Mouse (Mus musculus) midbrain, embryonic 16.5 days (tissue): ENCODE results near the gene Txndc17. TPM values are rescaled to one million over a fixed set of nuclear protein-coding genes. Genes with fewer than 3 reads are reported as not detected.
A peak's percentile ranks its signal among the peaks of the same experiment; 100 is the strongest.

Source experiments
- ATAC-seq: fragments of 200-750 bp; cut with Nextera tagmentation; 2 replicates; pipeline ENCODE4 v1.8.0; 2017; ENCODE audit warnings: moderate TSS enrichment
- H3K27ac ChIP-seq: fragments of 300-500 bp; sonication (generic); 2 replicates; pipeline ENCODE4 v1.5.1; 2014; ENCODE audit warnings: mild to moderate bottlenecking, low read length, mixed read lengths
- H3K27me3 ChIP-seq: fragments of 300-500 bp; sonication (generic); 2 replicates; pipeline ENCODE4 v1.6.1; 2014; ENCODE audit warnings: low read depth, low read length, mixed read lengths; ENCODE audit not compliant: control insufficient read depth, insufficient read depth
- H3K36me3 ChIP-seq: fragments of 300-500 bp; sonication (generic); 2 replicates; pipeline ENCODE4 v1.6.1; 2014; ENCODE audit warnings: mild to moderate bottlenecking, low read length, moderate library complexity, mixed read lengths; ENCODE audit not compliant: control insufficient read depth, insufficient read depth
- H3K4me1 ChIP-seq: fragments of 300-500 bp; sonication (generic); 2 replicates; pipeline ENCODE4 v1.6.1; 2014; ENCODE audit warnings: mild to moderate bottlenecking, low read length, mixed read lengths; ENCODE audit not compliant: control insufficient read depth, insufficient read depth
- H3K4me2 ChIP-seq: fragments of 300-500 bp; sonication (generic); 2 replicates; pipeline ENCODE4 v1.6.1; 2014; ENCODE audit warnings: mild to moderate bottlenecking, low read length, mixed read lengths
- H3K4me3 ChIP-seq: fragments of 300-500 bp; sonication (generic); 2 replicates; pipeline ENCODE4 v1.5.1; 2014; ENCODE audit warnings: low read depth, mild to moderate bottlenecking, low read length, moderate library complexity, mixed read lengths
- H3K9ac ChIP-seq: fragments of 300-500 bp; sonication (generic); 2 replicates; pipeline ENCODE4 v1.6.1; 2014; ENCODE audit warnings: low read depth, low read length, mixed read lengths
- H3K9me3 ChIP-seq: fragments of 300-500 bp; sonication (generic); replicated peaks from 2 replicates; pipeline ENCODE4 v1.6.1; 2014; ENCODE audit warnings: mild to moderate bottlenecking, low read length, mixed read lengths; ENCODE audit not compliant: control insufficient read depth, poor library complexity, severe bottlenecking
- WGBS: fragments of 180-500 bp; shearing (Covaris S2); extraction: QIAGEN DNeasy Blood & Tissue Kit; methylation state at CpG from one replicate; pipeline ENCODE4 v1.1.7; 2014; 5-methylcytosine and 5-hydroxymethylcytosine counted together
- polyA plus RNA-seq: library from polyadenylated mRNA; unstranded; fragments of >200 nt; fragmentation: Nextera tagmentation; extraction: Ambion mirVana; gene quantifications from 2 replicates; pipeline ENCODE4 v1.2.1, GENCODE M21; 2015

The Txndc17 gene
- polyA plus RNA-seq, 1 experiment from 2014 or later, result 145 TPM

DNA sequence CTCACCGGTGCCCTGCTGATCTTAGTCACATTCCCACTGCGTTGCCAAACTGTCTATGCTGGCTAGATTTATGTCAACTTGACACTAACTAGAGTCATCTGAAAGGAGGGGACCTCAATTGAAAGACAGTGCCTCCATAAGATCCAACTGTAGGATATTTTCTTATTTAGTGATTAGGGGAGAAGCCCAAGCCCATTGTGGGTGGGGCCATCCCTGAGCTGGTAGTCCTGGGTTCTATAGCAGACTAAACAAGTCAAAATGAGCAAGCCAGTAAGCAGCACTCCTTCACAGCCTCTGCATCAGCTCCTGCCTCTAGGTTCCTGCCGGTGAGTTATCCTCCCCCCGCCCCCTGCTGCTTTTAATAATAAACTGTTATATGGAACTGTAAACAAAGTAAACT is 26.2 kb upstream of the Txndc17 start:
- H3K36me3 ChIP-seq, result peaks cover 25% of the 10 kb centered on the region
- 95% methylated on average over 4 of the region's 4 CpGs for WGBS
- H3K27me3 ChIP-seq, result no peaks in the 10 kb centered on the region

DNA sequence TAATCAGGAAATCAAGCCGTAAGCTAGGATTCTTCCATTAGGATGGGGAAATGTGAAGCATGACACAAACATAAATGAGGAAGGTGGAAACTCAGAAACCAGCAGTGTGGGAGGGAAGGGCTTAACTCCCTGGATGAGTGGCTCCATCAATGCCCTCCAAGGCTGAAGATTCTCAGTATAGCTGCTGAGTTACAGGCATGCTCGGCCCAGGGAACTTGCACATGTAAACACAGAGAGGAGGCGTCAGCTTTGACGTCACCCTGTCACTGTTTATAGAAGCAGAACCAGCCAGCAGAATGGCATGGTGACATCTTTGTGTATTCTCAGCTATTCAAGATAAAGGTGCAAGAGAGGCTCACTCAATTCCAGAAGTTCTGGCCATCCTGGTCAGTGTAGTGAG is 23.1 kb upstream of the Txndc17 start:
- H3K9ac ChIP-seq, result no peak overlapping the region
- H3K27me3 ChIP-seq, result no peaks in the 10 kb centered on the region
- H3K36me3 ChIP-seq, result peaks cover 28% of the 10 kb centered on the region
- ATAC-seq, result no peak
- whole genome bisulfite sequencing, result 93% methylated on average over 4 of the region's 4 CpGs
- no peak overlapping the region for H3K27ac ChIP-seq
- no peaks in the 10 kb centered on the region for H3K4me1 ChIP-seq
- no peaks in the 10 kb centered on the region for H3K9me3 ChIP-seq
- H3K4me2 ChIP-seq, result no peak overlapping the region
- H3K4me3 ChIP-seq, result no peak overlapping the region

More for the DNA sequence above, 26.2 kb upstream of the Txndc17 start:
- Histone ChIP-seq H3K9ac (no peak overlapping the region), H3K4me2 (no peak overlapping the region), H3K4me1 (no peaks in the 10 kb centered on the region), H3K9me3 (no peaks in the 10 kb centered on the region), H3K4me3 (no peak overlapping the region), H3K27ac (no peak overlapping the region)
- ATAC-seq, result no peak

GRCm38 (mm10) chr11:72190857-72191256 is 16.5 kb upstream of the Txndc17 start:
- Histone ChIP-seq H3K27ac (no peak overlapping the region), H3K27me3 (no peaks in the 10 kb centered on the region), H3K4me3 (no peak overlapping the region), H3K9ac (no peak overlapping the region), H3K4me2 (no peak overlapping the region), H3K4me1 (no peaks in the 10 kb centered on the region), H3K36me3 (peaks cover 26% of the 10 kb centered on the region), H3K9me3 (no peaks in the 10 kb centered on the region)
- ATAC-seq, result no peak
- 58% methylated on average over 1 of the region's 1 CpGs for WGBS

DNA sequence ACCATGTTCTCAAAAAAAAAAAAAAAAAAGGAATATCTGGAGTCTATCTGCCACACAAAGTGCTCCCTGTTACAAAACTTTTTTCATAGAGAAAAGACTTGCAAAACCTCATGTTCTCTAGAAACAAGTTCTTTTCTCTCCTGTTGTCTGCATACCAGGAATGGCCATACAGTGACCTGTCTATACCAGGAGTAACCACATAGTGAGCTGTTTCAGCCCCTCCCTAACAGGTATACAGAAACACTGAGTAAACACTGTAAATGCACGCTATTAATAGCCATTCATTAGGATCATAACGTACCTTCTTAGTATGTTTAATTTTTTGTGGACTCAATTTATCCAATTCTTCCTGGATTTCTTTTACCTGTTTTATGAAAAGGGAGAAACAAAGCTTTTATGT is 13.1 kb upstream of the Txndc17 start:
- ATAC-seq, result no peak
- Histone ChIP-seq H3K9ac (no peak overlapping the region), H3K4me3 (no peak overlapping the region), H3K4me1 (no peaks in the 10 kb centered on the region), H3K27ac (no peak overlapping the region), H3K9me3 (no peaks in the 10 kb centered on the region), H3K4me2 (no peak overlapping the region), H3K27me3 (no peaks in the 10 kb centered on the region), H3K36me3 (peaks cover 27% of the 10 kb centered on the region)
- WGBS, result 92% methylated on average over 2 of the region's 2 CpGs

- H3K4me3 ChIP-seq, result no peak overlapping the region
- no peak for ATAC-seq
- H3K36me3 ChIP-seq, result peaks cover 22% of the 10 kb centered on the region
- H3K27ac ChIP-seq, result no peak overlapping the region
- H3K9me3 ChIP-seq, result no peaks in the 10 kb centered on the region
- H3K4me1 ChIP-seq, result no peaks in the 10 kb centered on the region
- no peak overlapping the region for H3K4me2 ChIP-seq
- no peaks in the 10 kb centered on the region for H3K27me3 ChIP-seq
- whole genome bisulfite sequencing, result 90% methylated on average over 8 of the region's 8 CpGs
- no peak overlapping the region for H3K9ac ChIP-seq
Observed at GRCm38 (mm10) chr11:72196506-72196905, 10.8 kb upstream of the Txndc17 start.

DNA sequence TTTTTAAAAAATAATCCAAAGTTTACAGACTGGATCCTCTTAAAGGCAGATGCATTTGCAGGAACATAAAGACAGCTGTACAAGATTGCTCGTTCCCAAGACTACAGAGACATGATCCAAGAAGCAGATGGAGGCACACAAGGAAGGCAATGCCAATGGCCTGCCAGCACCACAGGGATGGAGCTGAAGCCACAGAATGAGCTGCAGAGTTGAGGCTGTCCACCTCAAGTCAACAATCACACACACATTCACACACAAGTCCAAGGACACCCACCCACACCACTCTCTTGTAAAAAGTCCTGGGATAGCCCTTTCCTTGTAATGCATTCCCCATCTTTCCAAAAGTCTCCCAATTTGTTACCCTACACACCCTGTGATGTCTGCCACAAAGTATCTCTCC is 3.9 kb upstream of the Txndc17 start:
- no peak overlapping the region for H3K27ac ChIP-seq
- 52% methylated on average over 1 of the region's 1 CpGs for WGBS
- H3K4me3 ChIP-seq, result no peak overlapping the region
- H3K27me3 ChIP-seq, result no peaks in the 10 kb centered on the region
- ATAC-seq, result no peak
- H3K4me2 ChIP-seq, result no peak overlapping the region
- H3K9ac ChIP-seq, result no peak overlapping the region
- peaks cover 12% of the 10 kb centered on the region; the same call in 1 of the 2 replicates for H3K36me3 ChIP-seq
- no peaks in the 10 kb centered on the region for H3K9me3 ChIP-seq
- peaks cover 25% of the 10 kb centered on the region for H3K4me1 ChIP-seq

DNA sequence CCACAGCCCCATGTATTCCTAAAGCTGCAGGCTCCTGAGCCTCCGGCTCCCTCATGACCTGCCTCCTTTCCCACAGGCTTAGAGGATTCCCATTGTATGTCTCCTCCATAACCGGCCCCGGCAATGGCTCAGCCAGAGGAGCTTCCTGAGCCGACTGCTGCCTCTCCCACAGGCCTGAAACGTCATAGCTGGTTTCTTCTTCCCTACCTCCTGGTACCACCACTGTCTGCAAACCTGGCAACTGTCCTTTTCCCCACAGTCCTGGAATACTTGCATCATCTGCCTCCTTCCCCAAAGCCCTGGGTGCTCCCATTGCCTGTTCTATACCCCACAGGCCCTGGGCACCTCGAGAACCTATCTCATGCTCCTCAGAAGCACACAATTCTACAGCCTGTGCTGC is 2.1 kb upstream of the Txndc17 start:
- Histone ChIP-seq H3K9me3 (no peaks in the 10 kb centered on the region), H3K36me3 (peaks cover 6% of the 10 kb centered on the region; the same call in 1 of the 2 replicates), H3K27ac (no peak overlapping the region), H3K4me3 (peak overlapping the region; percentile 54), H3K9ac (no peak overlapping the region), H3K4me2 (peak overlapping the region; percentile 87), H3K4me1 (peaks cover 25% of the 10 kb centered on the region), H3K27me3 (no peaks in the 10 kb centered on the region)
- no peak for ATAC-seq
- WGBS, result 79% methylated on average over 6 of the region's 6 CpGs

DNA sequence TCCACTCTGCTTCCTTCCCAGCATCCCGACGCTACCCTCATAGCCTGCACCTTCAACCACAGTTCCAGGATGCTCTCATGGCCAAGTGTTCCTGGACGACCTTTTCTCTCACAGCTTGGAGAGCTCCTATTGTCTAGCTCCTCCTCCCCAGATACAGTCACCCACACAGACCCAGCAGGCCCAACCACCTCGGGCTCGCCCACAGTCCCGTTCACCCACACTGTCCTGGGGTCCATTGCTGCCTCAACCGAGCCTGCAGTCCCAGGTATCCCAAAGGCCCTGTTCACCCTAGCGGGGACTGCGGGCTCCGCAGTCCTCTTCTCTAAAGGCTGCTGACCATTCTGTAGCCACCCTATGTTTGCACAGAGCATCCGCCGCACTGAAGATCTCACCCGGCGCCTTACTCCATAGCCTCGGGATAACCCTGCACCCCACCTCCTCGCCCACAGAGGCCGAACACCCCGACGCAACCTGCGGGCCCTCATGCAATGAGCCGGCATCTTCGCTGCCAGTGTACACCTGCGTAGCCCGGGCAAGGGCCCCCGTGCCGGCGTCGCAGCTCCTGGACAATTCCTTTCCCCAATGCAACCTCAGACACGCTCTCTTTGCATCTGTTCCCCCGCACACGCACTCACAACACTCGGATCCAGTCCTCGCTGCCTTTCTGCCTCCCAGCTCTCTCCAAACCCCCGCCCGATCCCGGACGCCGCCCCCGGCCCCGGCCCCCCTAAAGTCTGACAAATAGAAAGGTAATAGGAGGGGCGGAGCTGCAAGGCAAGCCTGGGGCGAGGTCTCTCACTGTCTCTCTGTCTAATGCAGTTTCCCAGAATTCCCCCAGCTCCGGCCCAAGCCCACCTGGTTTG is 775 bp upstream of the Txndc17 start, which contains the start of gene Gm43951:
Gene Gm43951, minus strand, starts transcription at position 500 of the 863 bp plus-strand sequence.
- Histone ChIP-seq H3K36me3 (peaks cover 6% of the 10 kb centered on the region), H3K9me3 (no peaks in the 10 kb centered on the region), H3K4me1 (peaks cover 25% of the 10 kb centered on the region), H3K27me3 (no peaks in the 10 kb centered on the region), H3K27ac (peak within 1 kb of the TSS; percentile 74), H3K9ac (peak within 1 kb of the TSS; percentile 80), H3K4me2 (peak within 1 kb of the TSS; percentile 87), H3K4me3 (peak within 1 kb of the TSS; percentile 54)
- 2% methylated on average over 38 of the region's 43 CpGs for WGBS
- ATAC-seq, result peak; percentile 61

DNA sequence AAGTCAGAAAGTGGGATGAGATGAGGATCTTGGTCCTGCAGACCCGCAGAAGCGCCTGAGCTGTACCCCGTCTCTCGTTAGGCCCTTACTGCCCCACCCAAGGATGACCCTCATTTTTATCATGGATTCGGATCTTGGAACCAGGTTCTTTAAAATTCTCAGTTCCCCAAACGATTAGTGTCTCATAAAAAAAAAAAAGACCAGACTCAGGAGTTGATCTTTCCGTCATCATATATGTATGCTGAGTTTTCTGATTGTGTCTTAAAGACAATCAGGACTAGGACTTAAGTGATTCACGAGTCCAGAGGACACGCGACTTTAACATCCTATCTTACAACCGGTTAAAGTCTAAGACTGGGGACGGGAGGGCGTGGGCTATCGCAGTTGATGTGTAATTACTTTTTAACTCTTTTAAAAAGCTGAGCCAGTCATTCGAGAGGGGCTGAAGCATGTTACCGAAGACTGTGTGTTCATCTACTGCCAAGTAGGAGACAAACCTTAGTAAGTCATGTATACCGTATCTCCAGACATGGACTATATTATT is 559 bp downstream of the Txndc17 start:
- peak overlapping the region; percentile 87 for H3K4me2 ChIP-seq
- H3K27me3 ChIP-seq, result no peaks in the 10 kb centered on the region
- peak overlapping the region; percentile 54 for H3K4me3 ChIP-seq
- peak overlapping the region; percentile 74 for H3K27ac ChIP-seq
- peaks cover 5% of the 10 kb centered on the region for H3K36me3 ChIP-seq
- peaks cover 25% of the 10 kb centered on the region for H3K4me1 ChIP-seq
- peak overlapping the region; percentile 80 for H3K9ac ChIP-seq
- ATAC-seq, result no peak
- 20% methylated on average over 17 of the region's 17 CpGs for WGBS
- no peaks in the 10 kb centered on the region for H3K9me3 ChIP-seq
